Mouse (Mus musculus): ENCODE results near the gene B3galt1. TPM values are rescaled to one million over a fixed set of nuclear protein-coding genes. Genes with fewer than 3 reads are reported as not detected.

The B3galt1 gene
- polyA plus RNA-seq, 1 experiment from 2014 or later: 23.3 TPM

GRCm38 (mm10) chr2:67858340-67858739, 292.7 kb downstream of the B3galt1 start:
- no peaks in the 10 kb centered on the region for H3K27me3 ChIP-seq (ENCODE audit: control insufficient read depth, insufficient read depth, low read length)
- no peak overlapping the region for H3K9ac ChIP-seq (ENCODE audit: low read depth, low read length)
- no peak overlapping the region for H3K27ac ChIP-seq (ENCODE audit: low read depth, low read length)
- no peak for ATAC-seq (ENCODE audit: low FRiP score)
- no peak overlapping the region for H3K4me3 ChIP-seq (ENCODE audit: low read depth, low read length)
- no peaks in the 10 kb centered on the region for H3K36me3 ChIP-seq (ENCODE audit: control insufficient read depth, insufficient read depth, low read length)
- no peak overlapping the region for H3K4me2 ChIP-seq (replicated peaks; ENCODE audit: low read depth, low read length)
- DNase-seq (ENCODE audit: low spot score): no peak
- no peaks in the 10 kb centered on the region for H3K9me3 ChIP-seq (ENCODE audit: control insufficient read depth, low read length)
- H3K4me1 ChIP-seq (replicated peaks; ENCODE audit: control insufficient read depth, insufficient read depth, low read length): no peaks in the 10 kb centered on the region
- WGBS: 93% methylated on average over 2 of the region's 2 CpGs

DNA sequence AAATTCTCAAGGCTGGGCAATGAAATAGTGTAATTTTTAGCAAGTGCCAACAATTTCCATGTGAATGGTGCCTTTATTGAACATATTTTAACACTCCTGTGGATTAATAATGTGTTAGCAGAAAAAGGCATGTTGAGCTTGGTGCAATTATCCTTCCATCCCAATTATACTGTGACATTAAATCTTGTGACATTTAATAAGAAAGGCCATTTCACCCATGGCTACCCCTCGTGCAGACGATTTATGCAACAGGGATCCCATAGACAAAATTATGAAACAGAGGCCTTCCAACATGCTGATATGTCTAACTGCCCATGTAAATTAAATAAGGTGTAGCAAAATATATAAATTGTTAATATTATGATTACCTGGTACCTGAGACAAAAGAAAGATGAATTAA, 293.3 kb downstream of the B3galt1 start:
- Histone ChIP-seq H3K4me2 (replicated peaks; ENCODE audit: low read depth, low read length) (no peak overlapping the region), H3K4me1 (replicated peaks; ENCODE audit: control insufficient read depth, insufficient read depth, low read length) (no peaks in the 10 kb centered on the region), H3K27me3 (ENCODE audit: control insufficient read depth, insufficient read depth, low read length) (no peaks in the 10 kb centered on the region), H3K27ac (ENCODE audit: low read depth, low read length) (no peak overlapping the region), H3K36me3 (ENCODE audit: control insufficient read depth, insufficient read depth, low read length) (no peaks in the 10 kb centered on the region), H3K9ac (ENCODE audit: low read depth, low read length) (no peak overlapping the region), H3K4me3 (ENCODE audit: low read depth, low read length) (no peak overlapping the region), H3K9me3 (ENCODE audit: control insufficient read depth, low read length) (no peaks in the 10 kb centered on the region)
- ATAC-seq (ENCODE audit: low FRiP score): no peak
- DNase-seq (ENCODE audit: low spot score): no peak
- 86% methylated on average over 2 of the region's 2 CpGs for WGBS

- ATAC-seq (ENCODE audit: low FRiP score): no peak
- H3K36me3 ChIP-seq (ENCODE audit: control insufficient read depth, insufficient read depth, low read length): no peaks in the 10 kb centered on the region
- H3K4me3 ChIP-seq (ENCODE audit: low read depth, low read length): no peak overlapping the region
- no peaks in the 10 kb centered on the region for H3K9me3 ChIP-seq (ENCODE audit: control insufficient read depth, low read length)
- 88% methylated on average over 3 of the region's 3 CpGs for WGBS
- no peaks in the 10 kb centered on the region for H3K27me3 ChIP-seq (ENCODE audit: control insufficient read depth, insufficient read depth, low read length)
- no peaks in the 10 kb centered on the region for H3K4me1 ChIP-seq (replicated peaks; ENCODE audit: control insufficient read depth, insufficient read depth, low read length)
- DNase-seq (ENCODE audit: low spot score): no peak
- H3K27ac ChIP-seq (ENCODE audit: low read depth, low read length): no peak overlapping the region
- no peak overlapping the region for H3K9ac ChIP-seq (ENCODE audit: low read depth, low read length)
- H3K4me2 ChIP-seq (replicated peaks; ENCODE audit: low read depth, low read length): no peak overlapping the region
Observed at GRCm38 (mm10) chr2:67873368-67873767, 307.7 kb downstream of the B3galt1 start.

DNA sequence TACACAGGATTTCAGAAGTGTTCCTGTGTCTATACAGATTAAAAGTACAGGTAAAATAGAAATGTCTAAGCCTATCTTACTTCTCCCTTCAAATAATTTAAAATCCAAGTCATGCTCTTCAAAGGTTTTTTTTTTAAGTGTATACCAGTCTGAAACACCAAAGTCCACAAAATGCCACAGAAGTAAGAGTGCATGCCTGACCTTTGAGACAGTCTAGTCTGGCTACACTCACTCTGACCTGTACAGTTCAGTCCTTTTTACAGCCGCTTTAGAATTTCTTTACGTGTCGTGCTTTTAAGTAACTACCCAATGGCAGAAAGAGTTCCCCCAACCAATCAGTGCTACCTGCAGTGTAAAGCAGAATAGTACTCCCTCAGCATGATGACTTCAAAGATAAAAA, 314.2 kb downstream of the B3galt1 start:
- Histone ChIP-seq H3K4me3 (ENCODE audit: low read depth, low read length) (no peak overlapping the region), H3K27me3 (ENCODE audit: control insufficient read depth, insufficient read depth, low read length) (no peaks in the 10 kb centered on the region), H3K4me2 (replicated peaks; ENCODE audit: low read depth, low read length) (no peak overlapping the region), H3K27ac (ENCODE audit: low read depth, low read length) (no peak overlapping the region), H3K4me1 (replicated peaks; ENCODE audit: control insufficient read depth, insufficient read depth, low read length) (no peaks in the 10 kb centered on the region), H3K9me3 (ENCODE audit: control insufficient read depth, low read length) (no peaks in the 10 kb centered on the region), H3K9ac (ENCODE audit: low read depth, low read length) (no peak overlapping the region), H3K36me3 (ENCODE audit: control insufficient read depth, insufficient read depth, low read length) (no peaks in the 10 kb centered on the region)
- ATAC-seq (ENCODE audit: low FRiP score) (no peak), DNase-seq (ENCODE audit: low spot score) (no peak)
- 93% methylated on average over 3 of the region's 3 CpGs for WGBS

- no peak overlapping the region for H3K27ac ChIP-seq (ENCODE audit: low read depth, low read length)
- no peak for ATAC-seq (ENCODE audit: low FRiP score)
- no peaks in the 10 kb centered on the region for H3K36me3 ChIP-seq (ENCODE audit: control insufficient read depth, insufficient read depth, low read length)
Observed at GRCm38 (mm10) chr2:67881713-67882281, 316.1 kb downstream of the B3galt1 start.

DNA sequence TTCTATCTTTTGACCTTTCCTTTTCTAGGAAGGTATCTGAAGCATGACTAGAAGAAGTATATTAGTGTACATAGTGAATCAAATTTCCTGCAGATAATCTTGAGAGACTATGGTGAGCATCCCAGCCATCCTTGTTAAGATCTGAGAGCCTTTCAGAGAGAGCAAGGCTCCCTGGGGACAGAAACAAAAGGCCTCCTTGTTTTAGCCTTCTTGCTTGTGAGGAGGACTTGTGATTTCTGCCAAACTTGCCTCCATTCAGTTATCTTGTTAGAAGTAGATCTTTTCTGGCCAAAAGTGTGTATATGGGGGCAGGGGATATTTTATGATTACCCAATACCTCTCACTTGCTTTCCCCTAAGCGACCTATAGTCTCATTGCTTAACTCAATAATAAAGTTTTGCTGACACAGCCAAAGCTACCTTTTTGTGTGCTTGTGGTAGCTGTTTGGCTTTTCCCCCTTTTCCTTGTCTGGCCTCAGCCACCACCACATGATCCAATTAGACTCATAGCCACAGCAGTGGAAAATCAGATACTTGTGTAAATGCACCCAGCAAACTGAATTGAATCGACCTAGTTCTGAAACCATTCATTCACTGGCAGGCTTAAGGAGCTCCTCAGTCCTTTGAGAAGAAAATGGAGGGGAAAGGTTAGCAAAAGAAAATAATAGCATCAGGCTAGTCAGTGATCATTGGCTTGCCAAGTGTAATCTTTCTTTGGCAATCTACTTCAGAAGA, 332.5 kb downstream of the B3galt1 start:
- WGBS: 48% methylated on average over 2 of the region's 2 CpGs
- ATAC-seq (ENCODE audit: low FRiP score) (no peak), DNase-seq (ENCODE audit: low spot score) (no peak)

More at GRCm38 (mm10) chr2:67881713-67882281, 316.1 kb downstream of the B3galt1 start:
- no peak overlapping the region for H3K4me3 ChIP-seq (ENCODE audit: low read depth, low read length)
- 54% methylated on average over 1 of the region's 1 CpGs for WGBS
- no peak overlapping the region for H3K9ac ChIP-seq (ENCODE audit: low read depth, low read length)
- H3K9me3 ChIP-seq (ENCODE audit: control insufficient read depth, low read length): no peaks in the 10 kb centered on the region
- H3K4me1 ChIP-seq (replicated peaks; ENCODE audit: control insufficient read depth, insufficient read depth, low read length): no peaks in the 10 kb centered on the region
- H3K4me2 ChIP-seq (replicated peaks; ENCODE audit: low read depth, low read length): no peak overlapping the region
- H3K27me3 ChIP-seq (ENCODE audit: control insufficient read depth, insufficient read depth, low read length): no peaks in the 10 kb centered on the region
- DNase-seq (ENCODE audit: low spot score): no peak

GRCm38 (mm10) chr2:67901574-67901973, 335.9 kb downstream of the B3galt1 start:
- no peaks in the 10 kb centered on the region for H3K4me1 ChIP-seq (replicated peaks; ENCODE audit: control insufficient read depth, insufficient read depth, low read length)
- no peaks in the 10 kb centered on the region for H3K9me3 ChIP-seq (ENCODE audit: control insufficient read depth, low read length)
- no peak overlapping the region for H3K4me2 ChIP-seq (replicated peaks; ENCODE audit: low read depth, low read length)
- WGBS: 80% methylated on average over 6 of the region's 6 CpGs
- no peaks in the 10 kb centered on the region for H3K27me3 ChIP-seq (ENCODE audit: control insufficient read depth, insufficient read depth, low read length)
- H3K9ac ChIP-seq (ENCODE audit: low read depth, low read length): no peak overlapping the region
- no peaks in the 10 kb centered on the region for H3K36me3 ChIP-seq (ENCODE audit: control insufficient read depth, insufficient read depth, low read length)
- no peak overlapping the region for H3K27ac ChIP-seq (ENCODE audit: low read depth, low read length)
- DNase-seq (ENCODE audit: low spot score) (no peak), ATAC-seq (ENCODE audit: low FRiP score) (no peak)
- H3K4me3 ChIP-seq (ENCODE audit: low read depth, low read length): no peak overlapping the region

More for the DNA sequence above, 332.5 kb downstream of the B3galt1 start:
- Histone ChIP-seq H3K36me3 (ENCODE audit: control insufficient read depth, insufficient read depth, low read length) (no peaks in the 10 kb centered on the region), H3K27ac (ENCODE audit: low read depth, low read length) (no peak overlapping the region), H3K4me3 (ENCODE audit: low read depth, low read length) (no peak overlapping the region), H3K4me1 (replicated peaks; ENCODE audit: control insufficient read depth, insufficient read depth, low read length) (no peaks in the 10 kb centered on the region), H3K9me3 (ENCODE audit: control insufficient read depth, low read length) (no peaks in the 10 kb centered on the region), H3K9ac (ENCODE audit: low read depth, low read length) (no peak overlapping the region), H3K4me2 (replicated peaks; ENCODE audit: low read depth, low read length) (no peak overlapping the region), H3K27me3 (ENCODE audit: control insufficient read depth, insufficient read depth, low read length) (no peaks in the 10 kb centered on the region)

DNA sequence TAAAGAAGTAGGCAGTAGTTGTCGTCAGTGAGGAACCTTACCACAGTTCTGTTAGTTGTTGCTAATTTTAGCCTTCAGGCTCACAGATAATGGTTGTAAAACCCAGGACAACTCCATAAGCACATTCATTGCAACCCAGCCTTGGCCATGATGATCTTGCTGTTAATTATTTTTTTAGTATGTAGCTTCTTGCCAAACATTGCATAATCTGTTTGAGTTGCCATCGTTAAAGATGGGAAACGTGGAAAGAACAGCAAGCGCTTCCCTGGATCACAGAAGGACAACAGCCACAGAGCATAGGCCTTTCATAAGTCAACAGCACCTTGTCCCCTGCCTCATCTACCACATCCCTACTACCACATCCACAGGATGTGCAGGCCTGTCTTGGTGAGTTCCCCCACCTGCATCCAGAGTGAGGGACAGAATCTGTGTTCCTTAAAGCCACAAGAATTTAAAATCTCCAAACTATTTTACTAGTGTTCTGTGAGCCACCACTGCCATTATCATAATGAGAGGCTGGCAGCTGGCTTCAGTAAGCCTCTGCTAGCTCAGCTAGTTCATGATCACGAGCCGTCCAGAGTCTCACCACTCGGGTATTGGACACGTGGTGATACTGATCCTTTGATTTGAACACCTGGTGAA, 337.1 kb downstream of the B3galt1 start:
- no peaks in the 10 kb centered on the region for H3K27me3 ChIP-seq (ENCODE audit: control insufficient read depth, insufficient read depth, low read length)
- H3K9me3 ChIP-seq (ENCODE audit: control insufficient read depth, low read length): no peaks in the 10 kb centered on the region
- no peak overlapping the region for H3K9ac ChIP-seq (ENCODE audit: low read depth, low read length)
- no peak overlapping the region for H3K4me2 ChIP-seq (replicated peaks; ENCODE audit: low read depth, low read length)
- no peaks in the 10 kb centered on the region for H3K36me3 ChIP-seq (ENCODE audit: control insufficient read depth, insufficient read depth, low read length)
- no peaks in the 10 kb centered on the region for H3K4me1 ChIP-seq (replicated peaks; ENCODE audit: control insufficient read depth, insufficient read depth, low read length)
- ATAC-seq (ENCODE audit: low FRiP score) (no peak), DNase-seq (ENCODE audit: low spot score) (no peak)
- no peak overlapping the region for H3K27ac ChIP-seq (ENCODE audit: low read depth, low read length)
- 92% methylated on average over 8 of the region's 8 CpGs for WGBS
- H3K4me3 ChIP-seq (ENCODE audit: low read depth, low read length): no peak overlapping the region

GRCm38 (mm10) chr2:67903769-67904168, 338.1 kb downstream of the B3galt1 start:
- H3K9me3 ChIP-seq (ENCODE audit: control insufficient read depth, low read length): no peaks in the 10 kb centered on the region
- no peak overlapping the region for H3K9ac ChIP-seq (ENCODE audit: low read depth, low read length)
- WGBS: 86% methylated on average over 1 of the region's 1 CpGs
- DNase-seq (ENCODE audit: low spot score) (no peak), ATAC-seq (ENCODE audit: low FRiP score) (no peak)
- H3K4me3 ChIP-seq (ENCODE audit: low read depth, low read length): no peak overlapping the region
- no peaks in the 10 kb centered on the region for H3K27me3 ChIP-seq (ENCODE audit: control insufficient read depth, insufficient read depth, low read length)
- H3K4me1 ChIP-seq (replicated peaks; ENCODE audit: control insufficient read depth, insufficient read depth, low read length): no peaks in the 10 kb centered on the region
- H3K27ac ChIP-seq (ENCODE audit: low read depth, low read length): no peak overlapping the region
- no peak overlapping the region for H3K4me2 ChIP-seq (replicated peaks; ENCODE audit: low read depth, low read length)
- no peaks in the 10 kb centered on the region for H3K36me3 ChIP-seq (ENCODE audit: control insufficient read depth, insufficient read depth, low read length)
